21 mouse cellular contexts compared by ENCODE assay signal in genomic region chr14:117421170-117421569, GRCm38 (mm10).
DNase-seq lines count a peak whose midpoint lies in the region; ATAC-seq and TF ChIP-seq lines count a peak whose summit lies in the region.
"Had no signal": no experiment of that assay in that cellular context is flagged by ENCODE, and none has a peak within 500 bp of the region (broad histone marks: within the 10 kb centered on the region; RNA-seq: fewer than 3 reads in every experiment).

No protein-coding gene starts in this region.

- H3K36me3 ChIP-seq in kidney, embryonic 14.5 days (ENCODE audit: control insufficient read depth, insufficient read depth, low read length) = no peaks in the 10 kb centered on the region
- H3K36me3 ChIP-seq in kidney, embryonic 15.5 days = no peaks in the 10 kb centered on the region
- H3K36me3 ChIP-seq in kidney, postnatal 0 days (ENCODE audit: insufficient read depth, low read length) = no peaks in the 10 kb centered on the region
- H3K36me3 ChIP-seq: G1E had no signal

- H3K4me1 ChIP-seq in kidney, embryonic 14.5 days (ENCODE audit: control insufficient read depth, insufficient read depth, low read length) = peaks cover 10% of the 10 kb centered on the region; the same call in 1 of the 2 replicates
- H3K4me1 ChIP-seq in kidney, embryonic 15.5 days = peaks cover 15% of the 10 kb centered on the region
- peaks cover 4% of the 10 kb centered on the region; the same call in 1 of the 2 replicates for H3K4me1 ChIP-seq in kidney, postnatal 0 days (replicated peaks; ENCODE audit: insufficient read depth, low read length)

- H3K4me3 ChIP-seq in kidney, embryonic 14.5 days (ENCODE audit: low read length) = no peak overlapping the region
- H3K4me3 ChIP-seq in kidney, embryonic 15.5 days (replicated peaks) = no peak overlapping the region
- H3K4me3 ChIP-seq in kidney, postnatal 0 days (replicated peaks; ENCODE audit: low read depth, low read length) = no peak overlapping the region

- peak; percentile 70; the same call in 1 of the 2 replicates for ATAC-seq in kidney, embryonic 14.5 days (ENCODE audit: low FRiP score, low TSS enrichment)
- peak; percentile 58 for ATAC-seq in kidney, embryonic 15.5 days (replicated peaks; ENCODE audit: low FRiP score)
- no peak for ATAC-seq in kidney, postnatal 0 days (replicated peaks; ENCODE audit: low FRiP score, low read depth)
- ATAC-seq: activated CD4-positive, CD25-positive, alpha-beta regulatory T cell, adult 4 months; CD4-positive, CD25-positive, alpha-beta regulatory T cell, adult 4 months; Patski had no signal

- H3K27ac ChIP-seq in kidney, embryonic 14.5 days (ENCODE audit: low read depth, low read length) = no peak overlapping the region
- H3K27ac ChIP-seq in kidney, embryonic 15.5 days = no peak overlapping the region
- no peak overlapping the region for H3K27ac ChIP-seq in kidney, postnatal 0 days

- no peaks in the 10 kb centered on the region for H3K9me3 ChIP-seq in kidney, embryonic 14.5 days (ENCODE audit: control insufficient read depth, low read length)
- H3K9me3 ChIP-seq in kidney, embryonic 15.5 days (replicated peaks) = no peaks in the 10 kb centered on the region
- no peaks in the 10 kb centered on the region for H3K9me3 ChIP-seq in kidney, postnatal 0 days (replicated peaks; ENCODE audit: low read length)

- no peaks in the 10 kb centered on the region for H3K27me3 ChIP-seq in kidney, embryonic 14.5 days (ENCODE audit: control insufficient read depth, insufficient read depth, low read length)
- H3K27me3 ChIP-seq in kidney, embryonic 15.5 days = no peaks in the 10 kb centered on the region
- H3K27me3 ChIP-seq in kidney, postnatal 0 days (ENCODE audit: insufficient read depth, low read length) = no peaks in the 10 kb centered on the region
- H3K27me3 ChIP-seq: CH12.LX, Patski had no signal

- DNase-seq in kidney, postnatal 25 days = no peak
- DNase-seq in kidney, postnatal 14 days = no peak
- DNase-seq in kidney, postnatal 0 days (ENCODE audit: low spot score) = peak; percentile 29
- DNase-seq in kidney, postnatal 36 days = no peak
- DNase-seq: adrenal gland, adult 2 months; adrenal gland, adult 8-10 months; adrenal gland, postnatal 10 days; adrenal gland, postnatal 14 days; adrenal gland, postnatal 25 days; adrenal gland, postnatal 36 days; B cell, adult 2 months; cerebellum, adult 11 months; cerebellum, adult 11-12 months; cerebellum, adult 18-20 months had no signal

- no peak overlapping the region for H3K4me2 ChIP-seq in kidney, embryonic 14.5 days (replicated peaks; ENCODE audit: low read depth, low read length)
- no peak overlapping the region for H3K4me2 ChIP-seq in kidney, embryonic 15.5 days
- H3K4me2 ChIP-seq in kidney, postnatal 0 days (ENCODE audit: low read length) = no peak overlapping the region

- WGBS in kidney, embryonic 14.5 days = 32% methylated on average over 3 of the region's 3 CpGs
- WGBS in kidney, embryonic 15.5 days = 41% methylated on average over 3 of the region's 3 CpGs
- 44% methylated on average over 3 of the region's 3 CpGs for WGBS in kidney, postnatal 0 days

- H3K9ac ChIP-seq in kidney, embryonic 14.5 days (ENCODE audit: low read depth, low read length) = no peak overlapping the region
- no peak overlapping the region for H3K9ac ChIP-seq in kidney, embryonic 15.5 days
- no peak overlapping the region for H3K9ac ChIP-seq in kidney, postnatal 0 days (ENCODE audit: low read depth, low read length)

- no peak for TF ChIP-seq CTCF in kidney, postnatal 0 days (IDR thresholded peaks at IDR 0.05; ENCODE audit: low read depth)
